Mouse (Mus musculus) C2C12 (cell line): ENCODE results near the gene Nkiras2. TPM values are rescaled to one million over a fixed set of nuclear protein-coding genes. Genes with fewer than 3 reads are reported as not detected.

Experiments used
- H3K27me3 ChIP-seq: one replicate; pipeline ENCODE4 v1.6.1; 2011; ENCODE audit not compliant: control insufficient read depth, insufficient read depth, insufficient read length
- H3K36me3 ChIP-seq: one replicate; pipeline ENCODE4 v1.6.1; 2011; ENCODE audit not compliant: control insufficient read depth, insufficient read depth
- H3K4me3 ChIP-seq: one replicate; pipeline ENCODE4 v1.5.1; 2011; ENCODE audit warnings: mild to moderate bottlenecking, control low read depth; ENCODE audit not compliant: poor library complexity, insufficient read depth, severe bottlenecking
- H3K79me2 ChIP-seq: one replicate; pipeline ENCODE4 v1.6.1; 2011; ENCODE audit not compliant: control insufficient read depth, insufficient read depth
- H3K79me3 ChIP-seq: one replicate; pipeline ENCODE4 v1.6.1; 2011; ENCODE audit warnings: low read depth, control low read depth
- H3ac ChIP-seq: one replicate; pipeline ENCODE3; 2011; ENCODE audit warnings: low read depth; ENCODE audit not compliant: control insufficient read depth, insufficient read length
- CEBPB ChIP-seq: IDR thresholded peaks from one replicate; pipeline ENCODE4 v1.6.1; 2011; ENCODE audit warnings: low read depth, mild to moderate bottlenecking, control low read depth, moderate library complexity
- CTCF ChIP-seq: IDR thresholded peaks from one replicate; pipeline ENCODE4 v1.5.1; 2011; ENCODE audit not compliant: control insufficient read depth, insufficient read depth, insufficient read length
- FOSL1 ChIP-seq: IDR thresholded peaks from one replicate; pipeline ENCODE4 v1.8.0; 2011; ENCODE audit warnings: mild to moderate bottlenecking, low read length; ENCODE audit not compliant: poor library complexity, insufficient read depth, severe bottlenecking
- MAX ChIP-seq: IDR thresholded peaks from one replicate; pipeline ENCODE4 v1.6.1; 2011; ENCODE audit warnings: mild to moderate bottlenecking, control low read depth
- MYOD1 ChIP-seq: IDR thresholded peaks from one replicate; pipeline ENCODE4 v1.6.1; 2011; ENCODE audit warnings: low read depth; ENCODE audit not compliant: control insufficient read depth, insufficient read length
- MYOG ChIP-seq: IDR thresholded peaks from one replicate; pipeline ENCODE4 v1.6.1; 2011; ENCODE audit not compliant: control insufficient read depth, insufficient read length; ENCODE audit errors: extremely low read depth
- USF1 ChIP-seq: IDR thresholded peaks from one replicate; pipeline ENCODE4 v1.6.1; 2011; ENCODE audit warnings: low read depth, mild to moderate bottlenecking, control low read depth, moderate library complexity
- polyA plus RNA-seq: library from polyadenylated mRNA; unstranded; fragments of >200 nt; fragmentation: generic; extraction: Trizol; gene quantifications from one replicate; pipeline ENCODE4 v1.2.1, GENCODE M21; 2012; ENCODE audit warnings: missing spikeins

Nkiras2 gene
- polyA plus RNA-seq, 1 experiment = 36.1 TPM

DNA sequence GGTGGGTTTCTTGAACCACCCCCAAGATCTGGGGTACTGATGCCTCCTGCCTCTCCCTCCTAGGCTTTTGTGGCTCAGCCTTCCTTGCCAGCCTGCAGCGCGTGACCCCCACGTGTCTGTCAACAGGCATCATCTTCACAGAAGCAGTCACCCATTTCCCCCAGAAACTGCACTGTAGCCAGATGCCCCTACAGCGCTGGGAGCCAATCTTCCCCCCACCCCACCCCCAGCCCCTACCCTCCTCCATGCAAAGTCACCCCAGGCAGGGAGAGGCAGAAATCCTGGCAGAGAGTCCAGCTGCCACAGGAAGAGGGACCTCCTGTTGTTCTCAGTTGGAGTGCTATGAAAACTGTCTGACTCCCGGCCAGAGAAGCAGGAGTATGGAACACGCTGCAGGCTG lies 37.4 kb downstream of the Nkiras2 start:
- no peak overlapping the region for H3ac ChIP-seq
- TF ChIP-seq MAX = no peak
- no peak for TF ChIP-seq CTCF
- TF ChIP-seq MYOG = no peak
- no peak for TF ChIP-seq MYOD1
- no peak for TF ChIP-seq CEBPB
- no peak for TF ChIP-seq USF1
- no peak for TF ChIP-seq FOSL1
- H3K79me2 ChIP-seq = no peaks in the 10 kb centered on the region
- no peaks in the 10 kb centered on the region for H3K79me3 ChIP-seq
- H3K36me3 ChIP-seq = no peaks in the 10 kb centered on the region
- no peak overlapping the region for H3K4me3 ChIP-seq
- peaks cover 21% of the 10 kb centered on the region for H3K27me3 ChIP-seq

GRCm38 (mm10) chr11:100659806-100660205 lies 40.8 kb downstream of the Nkiras2 start:
- peaks cover 21% of the 10 kb centered on the region for H3K27me3 ChIP-seq
- H3ac ChIP-seq = no peak overlapping the region
- no peak overlapping the region for H3K4me3 ChIP-seq
- H3K79me3 ChIP-seq = no peaks in the 10 kb centered on the region
- no peaks in the 10 kb centered on the region for H3K36me3 ChIP-seq
- no peak for TF ChIP-seq FOSL1
- no peaks in the 10 kb centered on the region for H3K79me2 ChIP-seq

- Histone ChIP-seq H3K79me3 (no peaks in the 10 kb centered on the region), H3K79me2 (no peaks in the 10 kb centered on the region), H3K36me3 (no peaks in the 10 kb centered on the region), H3ac (no peak overlapping the region), H3K27me3 (peaks cover 39% of the 10 kb centered on the region), H3K4me3 (no peak overlapping the region)
- no peak for TF ChIP-seq CEBPB
- TF ChIP-seq FOSL1 = no peak
- TF ChIP-seq CTCF = no peak
- no peak for TF ChIP-seq MYOG
- no peak for TF ChIP-seq MAX
These were observed 52.0 kb downstream of the Nkiras2 start for GRCm38 (mm10) chr11:100671049-100671448.

GRCm38 (mm10) chr11:100671956-100672355 lies 52.9 kb downstream of the Nkiras2 start:
- H3K36me3 ChIP-seq = no peaks in the 10 kb centered on the region
- H3K27me3 ChIP-seq = peaks cover 44% of the 10 kb centered on the region
- TF ChIP-seq CEBPB (no peak), USF1 (no peak), FOSL1 (no peak), MYOD1 (no peak), CTCF (no peak)
- H3K79me3 ChIP-seq = no peaks in the 10 kb centered on the region
- H3K4me3 ChIP-seq = no peak overlapping the region
- H3K79me2 ChIP-seq = no peaks in the 10 kb centered on the region
- H3ac ChIP-seq = no peak overlapping the region

GRCm38 (mm10) chr11:100673169-100673568 lies 54.1 kb downstream of the Nkiras2 start:
- TF ChIP-seq CEBPB (no peak), USF1 (no peak), FOSL1 (no peak), MYOG (no peak), MYOD1 (no peak), CTCF (no peak), MAX (no peak)
- Histone ChIP-seq H3K36me3 (no peaks in the 10 kb centered on the region), H3K27me3 (peaks cover 44% of the 10 kb centered on the region), H3ac (no peak overlapping the region), H3K4me3 (no peak overlapping the region), H3K79me2 (no peaks in the 10 kb centered on the region), H3K79me3 (no peaks in the 10 kb centered on the region)

Other genes with a start within 250 kb of the Nkiras2 start
- 127 TPM for gene Jup, start 221.5 kb upstream of the Nkiras2 start, polyA plus RNA-seq
- 185 TPM for gene P3h4, start 204.4 kb upstream of the Nkiras2 start, polyA plus RNA-seq
- gene Fkbp10, start 203.5 kb upstream of the Nkiras2 start, polyA plus RNA-seq = 250 TPM
- 83.4 TPM for gene Nt5c3b, start 177.4 kb upstream of the Nkiras2 start, polyA plus RNA-seq
- gene Klhl10, start 177.3 kb upstream of the Nkiras2 start, polyA plus RNA-seq = 0.12 TPM
- gene Klhl11, start 146.5 kb upstream of the Nkiras2 start, polyA plus RNA-seq = 4.4 TPM
- gene Acly, start 91.2 kb upstream of the Nkiras2 start, polyA plus RNA-seq = 86.6 TPM
- 0.06 TPM for gene Ttc25, start 73.6 kb upstream of the Nkiras2 start, polyA plus RNA-seq
- 10.2 TPM for gene Cnp, start 44.3 kb upstream of the Nkiras2 start, polyA plus RNA-seq
- 89.7 TPM for gene Dnajc7, start 924 bp downstream of the Nkiras2 start, polyA plus RNA-seq
- gene Zfp385c, start 73.2 kb downstream of the Nkiras2 start, polyA plus RNA-seq = not detected
- gene Dhx58, start 85.0 kb downstream of the Nkiras2 start, polyA plus RNA-seq = 0.64 TPM
- 50.3 TPM for gene Kat2a, start 93.2 kb downstream of the Nkiras2 start, polyA plus RNA-seq
- 0.68 TPM for gene Hspb9, start 94.6 kb downstream of the Nkiras2 start, polyA plus RNA-seq
- gene Rab5c, start 119.0 kb downstream of the Nkiras2 start, polyA plus RNA-seq = 136 TPM
- gene Kcnh4, start 140.7 kb downstream of the Nkiras2 start, polyA plus RNA-seq = not detected
- gene Hcrt, start 143.7 kb downstream of the Nkiras2 start, polyA plus RNA-seq = not detected
- gene Ghdc, start 151.7 kb downstream of the Nkiras2 start, polyA plus RNA-seq = 5.5 TPM
- 2.4 TPM for gene Stat5b, start 231.5 kb downstream of the Nkiras2 start, polyA plus RNA-seq
- gene Stat5a, start 240.1 kb downstream of the Nkiras2 start, polyA plus RNA-seq = 13.3 TPM